Mouse (Mus musculus): Measurements from ENCODE around the gene Thoc3. TPM values are rescaled to one million over a fixed set of nuclear protein-coding genes. Genes with fewer than 3 reads are reported as not detected.
A peak's percentile ranks its signal among the peaks of the same experiment; 100 is the strongest.
"Not testable (repeated sequence)": the region's sequence is repeated elsewhere in the genome, so short reads cannot be mapped to it uniquely, and the experiment has no call there.

Thoc3 gene
- polyA plus RNA-seq, 1 experiment from 2014 or later: 83.4 TPM

GRCm38 (mm10) chr13:54501957-54502690, 33.5 kb upstream of the Thoc3 start:
- no peak overlapping the region for H3K9ac ChIP-seq (ENCODE audit: low read depth, low read length)
- WGBS: 43% methylated on average over 3 of the region's 3 CpGs
- H3K4me3 ChIP-seq (replicated peaks; ENCODE audit: low read depth, low read length): no peak overlapping the region
- TF ChIP-seq CTCF (IDR thresholded peaks at IDR 0.05; ENCODE audit: low read depth): no peak
- H3K36me3 ChIP-seq (ENCODE audit: insufficient read depth, low read length): no peaks in the 10 kb centered on the region
- no peak overlapping the region for H3K4me2 ChIP-seq (ENCODE audit: low read length)
- DNase-seq (ENCODE audit: low spot score): no peak
- peaks cover 7% of the 10 kb centered on the region; the same call in 1 of the 2 replicates for H3K4me1 ChIP-seq (replicated peaks; ENCODE audit: insufficient read depth, low read length)
- H3K27me3 ChIP-seq (ENCODE audit: insufficient read depth, low read length): no peaks in the 10 kb centered on the region
- no peaks in the 10 kb centered on the region for H3K9me3 ChIP-seq (replicated peaks; ENCODE audit: low read length)
- H3K27ac ChIP-seq: no peak overlapping the region
- no peak for ATAC-seq (replicated peaks; ENCODE audit: low FRiP score, low read depth)

GRCm38 (mm10) chr13:54501352-54501751, 32.7 kb upstream of the Thoc3 start:
- TF ChIP-seq CTCF (IDR thresholded peaks at IDR 0.05; ENCODE audit: low read depth): no peak
- ATAC-seq (replicated peaks; ENCODE audit: low FRiP score, low read depth) (no peak), DNase-seq (ENCODE audit: low spot score) (no peak)
- Histone ChIP-seq H3K4me2 (ENCODE audit: low read length) (no peak overlapping the region), H3K9me3 (replicated peaks; ENCODE audit: low read length) (no peaks in the 10 kb centered on the region), H3K27ac (no peak overlapping the region), H3K4me3 (replicated peaks; ENCODE audit: low read depth, low read length) (no peak overlapping the region), H3K4me1 (replicated peaks; ENCODE audit: insufficient read depth, low read length) (peaks cover 7% of the 10 kb centered on the region; the same call in 1 of the 2 replicates), H3K36me3 (ENCODE audit: insufficient read depth, low read length) (no peaks in the 10 kb centered on the region), H3K27me3 (ENCODE audit: insufficient read depth, low read length) (no peaks in the 10 kb centered on the region), H3K9ac (ENCODE audit: low read depth, low read length) (no peak overlapping the region)
- 73% methylated on average over 2 of the region's 2 CpGs for WGBS

DNA sequence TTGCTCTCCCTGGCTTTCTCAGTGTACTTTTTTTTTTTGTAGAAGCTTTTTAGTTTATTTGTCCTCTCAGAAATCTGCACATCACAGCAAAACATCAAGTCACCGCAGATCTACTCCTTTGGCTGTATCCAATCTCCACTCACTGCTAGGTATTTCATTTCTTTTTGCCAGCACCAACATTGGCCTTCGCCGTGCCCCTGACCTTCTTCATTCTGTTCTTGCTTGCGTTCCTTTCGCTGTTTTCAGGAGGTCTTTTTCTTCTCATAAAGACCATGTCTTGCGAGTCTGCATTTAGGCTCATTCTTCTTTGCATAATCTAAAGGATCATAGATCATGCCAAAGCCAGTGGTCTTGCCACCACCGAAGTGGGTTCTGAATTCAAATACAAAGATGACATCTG, 30.9 kb upstream of the Thoc3 start:
- DNase-seq (ENCODE audit: low spot score); H3K4me2 ChIP-seq (ENCODE audit: low read length); ATAC-seq (replicated peaks; ENCODE audit: low FRiP score, low read depth); H3K27ac ChIP-seq; H3K36me3 ChIP-seq (ENCODE audit: insufficient read depth, low read length); H3K9ac ChIP-seq (ENCODE audit: low read depth, low read length); H3K9me3 ChIP-seq (replicated peaks; ENCODE audit: low read length); H3K4me3 ChIP-seq (replicated peaks; ENCODE audit: low read depth, low read length); H3K27me3 ChIP-seq (ENCODE audit: insufficient read depth, low read length); H3K4me1 ChIP-seq (replicated peaks; ENCODE audit: insufficient read depth, low read length): not testable (repeated sequence)
- WGBS: 95% methylated on average over 7 of the region's 7 CpGs

DNA sequence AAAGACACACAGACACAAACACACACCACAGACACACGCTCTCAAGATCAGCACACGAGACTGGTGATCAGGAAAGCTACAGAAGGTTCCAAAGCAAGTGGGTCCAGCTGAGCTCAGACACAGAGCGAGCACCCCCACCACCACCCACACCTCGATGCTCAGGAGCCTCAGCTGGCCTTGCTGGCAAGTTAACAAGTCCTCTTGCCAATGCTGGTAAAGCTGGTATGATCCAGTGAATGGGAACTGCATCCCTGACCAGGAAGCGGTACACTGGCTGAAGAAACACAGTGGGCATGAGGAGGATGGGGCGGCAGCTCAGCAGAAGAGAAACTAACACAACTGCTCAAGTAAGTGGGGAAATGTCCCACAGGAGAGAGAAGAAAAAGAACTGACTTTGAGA, 22.7 kb upstream of the Thoc3 start:
- H3K4me3 ChIP-seq (replicated peaks; ENCODE audit: low read depth, low read length): no peak overlapping the region
- no peak overlapping the region for H3K4me2 ChIP-seq (ENCODE audit: low read length)
- H3K36me3 ChIP-seq (ENCODE audit: insufficient read depth, low read length): no peaks in the 10 kb centered on the region
- TF ChIP-seq CTCF (IDR thresholded peaks at IDR 0.05; ENCODE audit: low read depth): no peak
- DNase-seq (ENCODE audit: low spot score) (no peak), ATAC-seq (replicated peaks; ENCODE audit: low FRiP score, low read depth) (no peak)
- H3K27ac ChIP-seq: no peak overlapping the region
- H3K4me1 ChIP-seq (replicated peaks; ENCODE audit: insufficient read depth, low read length): no peaks in the 10 kb centered on the region
- H3K27me3 ChIP-seq (ENCODE audit: insufficient read depth, low read length): no peaks in the 10 kb centered on the region
- no peak overlapping the region for H3K9ac ChIP-seq (ENCODE audit: low read depth, low read length)
- WGBS: 84% methylated on average over 6 of the region's 6 CpGs
- no peaks in the 10 kb centered on the region for H3K9me3 ChIP-seq (replicated peaks; ENCODE audit: low read length)

- TF ChIP-seq CTCF (IDR thresholded peaks at IDR 0.05; ENCODE audit: low read depth): no peak
- no peaks in the 10 kb centered on the region for H3K4me1 ChIP-seq (replicated peaks; ENCODE audit: insufficient read depth, low read length)
- DNase-seq (ENCODE audit: low spot score) (no peak), ATAC-seq (replicated peaks; ENCODE audit: low FRiP score, low read depth) (no peak)
- no peak overlapping the region for H3K27ac ChIP-seq
- no peak overlapping the region for H3K4me3 ChIP-seq (replicated peaks; ENCODE audit: low read depth, low read length)
- no peak overlapping the region for H3K4me2 ChIP-seq (ENCODE audit: low read length)
- no peak overlapping the region for H3K9ac ChIP-seq (ENCODE audit: low read depth, low read length)
- H3K27me3 ChIP-seq (ENCODE audit: insufficient read depth, low read length): no peaks in the 10 kb centered on the region
- WGBS: 71% methylated on average over 5 of the region's 5 CpGs
- no peaks in the 10 kb centered on the region for H3K36me3 ChIP-seq (ENCODE audit: insufficient read depth, low read length)
- H3K9me3 ChIP-seq (replicated peaks; ENCODE audit: low read length): no peaks in the 10 kb centered on the region
Measured at GRCm38 (mm10) chr13:54490411-54490810, 21.8 kb upstream of the Thoc3 start.

DNA sequence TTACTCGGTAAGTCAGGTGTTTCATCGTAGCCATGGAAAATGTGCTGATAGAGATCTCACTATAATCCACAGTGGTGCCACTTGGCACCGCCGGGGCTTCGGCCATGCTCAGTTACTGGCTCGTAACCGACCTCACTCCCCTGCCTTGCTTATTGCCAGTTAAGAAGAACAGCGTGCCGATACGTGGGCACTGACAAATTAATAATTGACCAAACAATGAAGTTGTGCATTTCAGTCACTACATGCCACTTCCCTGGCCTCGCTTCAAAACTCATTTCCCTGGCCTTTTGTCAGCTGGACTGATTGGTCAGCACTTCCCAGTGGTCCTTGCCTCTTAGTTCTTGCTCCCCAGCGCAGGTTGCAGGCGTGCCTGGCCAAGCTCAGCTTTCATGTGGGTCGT, 12.8 kb upstream of the Thoc3 start:
- Histone ChIP-seq H3K9me3 (replicated peaks; ENCODE audit: low read length) (no peaks in the 10 kb centered on the region), H3K27me3 (ENCODE audit: insufficient read depth, low read length) (no peaks in the 10 kb centered on the region), H3K27ac (no peak overlapping the region), H3K36me3 (ENCODE audit: insufficient read depth, low read length) (no peaks in the 10 kb centered on the region), H3K9ac (ENCODE audit: low read depth, low read length) (no peak overlapping the region), H3K4me3 (replicated peaks; ENCODE audit: low read depth, low read length) (no peak overlapping the region), H3K4me2 (ENCODE audit: low read length) (peak overlapping the region; percentile 28; the same call in 1 of the 2 replicates), H3K4me1 (replicated peaks; ENCODE audit: insufficient read depth, low read length) (no peaks in the 10 kb centered on the region)
- no peak for TF ChIP-seq CTCF (IDR thresholded peaks at IDR 0.05; ENCODE audit: low read depth)
- DNase-seq (ENCODE audit: low spot score): no peak
- WGBS: 62% methylated on average over 14 of the region's 14 CpGs
- peak; percentile 81; the same call in 1 of the 2 replicates for ATAC-seq (replicated peaks; ENCODE audit: low FRiP score, low read depth)

GRCm38 (mm10) chr13:54479286-54479685, 10.6 kb upstream of the Thoc3 start:
- no peak for DNase-seq (ENCODE audit: low spot score)
- Histone ChIP-seq H3K9ac (ENCODE audit: low read depth, low read length) (no peak overlapping the region), H3K27ac (no peak overlapping the region), H3K27me3 (ENCODE audit: insufficient read depth, low read length) (no peaks in the 10 kb centered on the region), H3K36me3 (ENCODE audit: insufficient read depth, low read length) (no peaks in the 10 kb centered on the region), H3K4me1 (replicated peaks; ENCODE audit: insufficient read depth, low read length) (no peaks in the 10 kb centered on the region), H3K4me3 (replicated peaks; ENCODE audit: low read depth, low read length) (no peak overlapping the region), H3K4me2 (ENCODE audit: low read length) (no peak overlapping the region), H3K9me3 (replicated peaks; ENCODE audit: low read length) (no peaks in the 10 kb centered on the region)
- WGBS: 62% methylated on average over 3 of the region's 3 CpGs
- no peak for TF ChIP-seq CTCF (IDR thresholded peaks at IDR 0.05; ENCODE audit: low read depth)
- ATAC-seq (replicated peaks; ENCODE audit: low FRiP score, low read depth): no peak

Measured in kidney, postnatal 0 days (tissue).